Mouse (Mus musculus) ES-Bruce4 (cell line): ENCODE data around the gene Rpl24.
A peak's percentile ranks its signal among the peaks of the same experiment; 100 is the strongest.

Experiments used
- CTCF ChIP-seq: IDR thresholded peaks from one replicate; pipeline ENCODE4 v1.8.1; 2011; ENCODE audit warnings: low read depth, low read length
- EP300 ChIP-seq: IDR thresholded peaks from 2 replicates; pipeline ENCODE4 v1.6.1; 2011; ENCODE audit warnings: low read depth, low read length; ENCODE audit not compliant: insufficient read depth
- POLR2A ChIP-seq: IDR thresholded peaks from one replicate; pipeline ENCODE4 v1.8.1; 2011; ENCODE audit warnings: low read length; ENCODE audit not compliant: insufficient read depth

GRCm38 (mm10) chr16:55934453-55935037 lies 31.5 kb upstream of the Rpl24 start, which contains the start of gene Cep97:
- TF ChIP-seq CTCF (no peak), POLR2A (peak; percentile 24), EP300 (no peak)
